Comparison of ENCODE assay signal across 13 mouse cellular contexts in the genomic region with DNA sequence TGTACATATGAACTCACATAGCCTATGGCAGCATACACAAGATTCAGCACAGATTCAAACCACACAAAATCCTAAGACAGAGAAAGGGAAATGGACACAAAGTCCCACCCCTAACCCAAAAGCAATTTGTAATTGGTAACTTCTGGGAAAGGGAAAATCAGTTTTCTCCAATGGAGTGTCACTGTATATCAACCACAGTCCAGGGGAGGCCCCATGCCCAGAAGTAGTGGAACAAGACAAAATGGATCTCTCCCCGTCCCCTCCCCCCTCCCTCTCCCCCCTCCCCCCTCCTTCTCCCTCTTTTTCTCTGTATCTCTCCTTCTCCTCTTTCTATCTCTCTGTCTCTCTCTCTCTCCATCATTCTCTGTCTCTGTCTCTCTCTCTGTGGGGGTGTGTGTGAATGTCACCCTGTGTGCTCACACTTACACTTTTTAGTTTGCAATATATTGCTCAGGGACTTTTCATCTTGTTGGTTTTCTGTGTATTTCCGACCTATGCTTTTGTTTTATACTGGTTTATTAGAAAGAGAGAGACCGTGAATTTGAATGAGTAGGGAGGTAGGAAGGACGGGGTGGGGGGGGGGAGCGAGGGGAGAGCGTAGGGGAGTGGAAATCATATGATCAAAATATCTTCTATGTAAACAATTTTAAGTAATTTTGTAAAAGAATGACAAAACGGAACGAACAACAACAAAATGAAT.
A peak's percentile ranks its signal among the peaks of the same experiment; 100 is the strongest.
DNase-seq lines count a peak whose midpoint lies in the region; ATAC-seq and TF ChIP-seq lines count a peak whose summit lies in the region.
"Had no signal": no experiment of that assay in that cellular context is flagged by ENCODE, and none has a peak within 500 bp of the region (broad histone marks: within the 10 kb centered on the region; RNA-seq: fewer than 3 reads in every experiment).

No protein-coding gene starts in this region.

- ATAC-seq in embryonic facial prominence, embryonic 14.5 days (ENCODE audit: low read depth): no peak
- ATAC-seq in hindbrain, embryonic 12.5 days (ENCODE audit: low FRiP score): no peak
- ATAC-seq in midbrain, embryonic 13.5 days: no peak
- ATAC-seq: CD4-positive, CD25-positive, alpha-beta regulatory T cell, adult 4 months had no signal

- no peaks in the 10 kb centered on the region for H3K9me3 ChIP-seq in embryonic facial prominence, embryonic 14.5 days (ENCODE audit: control insufficient read depth, low read length)
- no peaks in the 10 kb centered on the region for H3K9me3 ChIP-seq in hindbrain, embryonic 12.5 days (replicated peaks)
- H3K9me3 ChIP-seq in midbrain, embryonic 13.5 days: no peaks in the 10 kb centered on the region

- H3K4me3 ChIP-seq in cortical plate, adult 2 months (ENCODE audit: insufficient read depth, low read length): 0 out of 2 replicates have a peak overlapping the region, but pooled peaks have one; percentile 11
- no peak overlapping the region for H3K4me3 ChIP-seq in embryonic facial prominence, embryonic 14.5 days (ENCODE audit: low read depth, low read length)
- no peak overlapping the region for H3K4me3 ChIP-seq in hindbrain, embryonic 12.5 days
- H3K4me3 ChIP-seq in midbrain, embryonic 13.5 days (replicated peaks): no peak overlapping the region
- H3K4me3 ChIP-seq: erythroblast, embryonic 14.5 days; heart, adult 2 months had no signal

- H3K27me3 ChIP-seq in embryonic facial prominence, embryonic 14.5 days (replicated peaks; ENCODE audit: control insufficient read depth, insufficient read depth, low read length): no peaks in the 10 kb centered on the region
- H3K27me3 ChIP-seq in hindbrain, embryonic 12.5 days: no peaks in the 10 kb centered on the region
- H3K27me3 ChIP-seq in midbrain, embryonic 13.5 days: no peaks in the 10 kb centered on the region

- H3K36me3 ChIP-seq in embryonic facial prominence, embryonic 14.5 days (ENCODE audit: control insufficient read depth, insufficient read depth, low read length): no peaks in the 10 kb centered on the region
- H3K36me3 ChIP-seq in hindbrain, embryonic 12.5 days: no peaks in the 10 kb centered on the region
- no peaks in the 10 kb centered on the region for H3K36me3 ChIP-seq in midbrain, embryonic 13.5 days

- no peak for TF ChIP-seq POLR2A in cortical plate, adult 2 months (IDR thresholded peaks at IDR 0.05; ENCODE audit: extremely low read depth, insufficient read depth, low read length)

- H3K4me1 ChIP-seq in cortical plate, adult 2 months (ENCODE audit: control insufficient read depth, insufficient read depth, low read length): no peaks in the 10 kb centered on the region
- H3K4me1 ChIP-seq in embryonic facial prominence, embryonic 14.5 days (ENCODE audit: control insufficient read depth, insufficient read depth, low read length): no peaks in the 10 kb centered on the region
- 0 out of 2 replicates have a peak, but pooled peaks cover 5% of the 10 kb centered on the region for H3K4me1 ChIP-seq in hindbrain, embryonic 12.5 days
- peaks cover 10% of the 10 kb centered on the region; the same call in 1 of the 2 replicates for H3K4me1 ChIP-seq in midbrain, embryonic 13.5 days (replicated peaks)

- 40% methylated on average over 7 of the region's 8 CpGs for WGBS in embryonic facial prominence, embryonic 14.5 days
- 61% methylated on average over 8 of the region's 8 CpGs for WGBS in hindbrain, embryonic 12.5 days
- WGBS in midbrain, embryonic 13.5 days: 54% methylated on average over 7 of the region's 8 CpGs

- no peak overlapping the region for H3K27ac ChIP-seq in cortical plate, adult 2 months (ENCODE audit: insufficient read depth, low read length)
- no peak overlapping the region for H3K27ac ChIP-seq in embryonic facial prominence, embryonic 14.5 days (replicated peaks; ENCODE audit: low read depth, low read length)
- H3K27ac ChIP-seq in hindbrain, embryonic 12.5 days: no peak overlapping the region
- no peak overlapping the region for H3K27ac ChIP-seq in midbrain, embryonic 13.5 days
- H3K27ac ChIP-seq: heart, adult 2 months; liver, embryonic 14.5 days had no signal

- H3K9ac ChIP-seq in embryonic facial prominence, embryonic 14.5 days (ENCODE audit: low read depth, low read length): no peak overlapping the region
- H3K9ac ChIP-seq in hindbrain, embryonic 12.5 days: no peak overlapping the region
- no peak overlapping the region for H3K9ac ChIP-seq in midbrain, embryonic 13.5 days (replicated peaks)
- H3K9ac ChIP-seq: liver, embryonic 14.5 days had no signal

- no peak for TF ChIP-seq CTCF in cortical plate, adult 2 months (IDR thresholded peaks at IDR 0.05; ENCODE audit: extremely low read depth, insufficient read depth, low read length)

- DNase-seq in embryonic facial prominence, embryonic 14.5 days (ENCODE audit: low spot score): no peak
- no peak for DNase-seq in kidney, adult 11 months
- no peak for DNase-seq in testis, postnatal 10 days (ENCODE audit: low spot score)
- DNase-seq in embryo, embryonic 11 days: no peak
- DNase-seq: heart, adult 2 months; kidney, adult 18-20 months; lung, postnatal 14 days had no signal

- peak overlapping the region; percentile 40 for H3K4me2 ChIP-seq in embryonic facial prominence, embryonic 14.5 days (ENCODE audit: low read depth, low read length)
- peak overlapping the region; percentile 35 for H3K4me2 ChIP-seq in hindbrain, embryonic 12.5 days (replicated peaks)
- H3K4me2 ChIP-seq in midbrain, embryonic 13.5 days (replicated peaks): peak overlapping the region; percentile 37
